Mouse (Mus musculus) ES-E14 (cell line): ENCODE measurements at regions not wholly inside any gene's neighbourhood (a gene's known extent, or its start where the extent isn't known, plus 50 kb on each side); places are given as distances from the start of the nearest gene placed in this dataset.

ENCODE experiments used
- CHD2 ChIP-seq: IDR thresholded peaks from 2 replicates; pipeline ENCODE4 v1.6.1; 2014; ENCODE audit warnings: mild to moderate bottlenecking, low read depth, low read length, inconsistent platforms
- ZNF384 ChIP-seq: IDR thresholded peaks from 2 replicates; pipeline ENCODE4 v1.6.1; 2012; ENCODE audit warnings: low read depth, low read length, inconsistent platforms

DNA sequence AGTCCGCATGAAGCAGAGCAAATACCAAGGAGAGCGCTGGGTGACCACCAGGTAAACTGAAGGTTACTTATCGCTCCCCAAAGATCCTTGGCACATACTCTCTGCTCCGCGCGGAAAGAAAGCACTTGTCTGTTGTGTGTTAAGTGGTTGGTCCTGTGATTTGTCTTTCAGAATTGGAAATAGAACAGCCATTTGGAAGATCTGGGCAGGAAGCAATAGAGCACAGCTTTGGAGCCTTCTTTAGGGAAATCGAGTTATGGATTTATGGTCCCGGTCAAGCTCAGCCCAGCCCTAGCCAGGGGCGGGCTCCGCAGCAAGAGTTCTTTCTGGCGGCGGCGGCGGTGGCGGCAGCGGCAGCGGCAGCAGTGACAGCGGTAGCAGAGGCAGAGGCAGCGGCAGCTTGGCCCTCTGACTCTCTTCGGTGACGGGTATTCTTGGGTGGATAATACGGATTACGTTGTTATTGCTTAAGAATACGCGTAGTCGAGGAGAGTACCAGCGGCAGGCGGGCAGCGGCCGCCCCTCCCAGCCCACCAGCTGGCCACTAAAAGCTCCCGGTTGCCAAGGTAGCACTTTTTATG lies 128.4 kb upstream of the Dpyd start:
- TF ChIP-seq CHD2 (no peak), ZNF384 (no peak)
